Mouse (Mus musculus): ENCODE results near the gene Tbx3. TPM values are rescaled to one million over a fixed set of nuclear protein-coding genes. Genes with fewer than 3 reads are reported as not detected.

Tbx3 gene
- total RNA-seq, 2 experiments from 2014 or later = not detected

DNA sequence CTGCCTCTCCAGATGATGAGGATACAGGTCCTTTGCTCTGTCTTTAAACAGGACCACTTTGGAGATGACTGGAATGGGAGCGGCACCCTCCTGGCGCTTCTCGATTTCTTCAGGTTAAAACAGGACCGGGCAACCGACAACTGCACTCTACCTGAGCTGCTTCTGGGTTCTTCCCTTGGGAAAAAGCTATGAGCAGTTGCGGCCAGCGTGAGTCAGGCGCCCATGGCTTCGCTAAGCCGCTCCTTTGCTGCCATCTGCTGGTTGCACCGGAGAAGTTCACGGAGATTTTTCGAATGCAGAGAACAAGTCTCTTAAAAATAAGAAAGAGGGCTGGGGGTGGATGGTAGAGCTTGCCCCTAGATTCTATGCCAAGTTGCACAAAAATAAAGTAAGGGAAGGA, 20.6 kb downstream of the Tbx3 start:
- ATAC-seq (replicated peaks; ENCODE audit: low FRiP score, poor library complexity, severe bottlenecking) = no peak

DNA sequence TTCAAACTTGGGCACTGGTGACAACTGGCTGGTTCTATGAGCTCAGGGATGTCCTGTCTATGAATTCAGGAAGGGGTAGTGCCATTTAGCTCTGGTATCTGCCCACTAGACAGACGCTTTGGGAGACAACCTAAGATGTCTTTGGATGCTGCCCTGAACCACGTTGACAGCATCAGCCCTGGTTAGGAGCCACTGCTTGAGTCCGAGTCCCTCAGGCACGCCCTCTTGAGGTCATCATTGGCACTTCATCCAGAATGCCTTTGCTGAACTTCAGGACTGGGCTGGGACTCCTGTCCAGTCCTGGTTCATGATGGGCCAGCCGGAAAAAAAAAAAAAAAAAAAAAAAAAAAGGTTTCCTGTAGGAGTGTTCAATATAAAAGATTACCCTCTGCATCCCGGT, 22.0 kb downstream of the Tbx3 start:
- ATAC-seq (replicated peaks; ENCODE audit: low FRiP score, poor library complexity, severe bottlenecking) = no peak

DNA sequence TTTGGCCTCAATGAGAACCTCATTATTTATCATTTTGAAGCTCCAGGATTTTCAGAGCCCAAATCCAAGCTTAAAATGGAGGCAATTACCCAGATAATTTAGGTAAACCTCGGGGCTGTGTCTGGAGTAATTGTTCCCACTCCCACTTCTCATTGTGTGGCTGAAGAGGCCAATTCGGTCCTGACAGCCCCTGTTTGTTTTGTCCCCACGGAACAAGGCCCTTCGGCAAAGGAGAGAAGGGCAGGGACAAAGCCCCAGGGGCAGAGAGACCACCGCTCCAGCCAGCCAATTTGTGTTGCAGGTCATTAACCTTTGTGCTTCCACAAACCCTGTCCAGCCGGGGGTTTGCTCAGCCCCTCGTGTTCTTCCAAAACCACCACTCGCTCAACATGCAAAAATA, 24.4 kb downstream of the Tbx3 start:
- ATAC-seq (replicated peaks; ENCODE audit: low FRiP score, poor library complexity, severe bottlenecking) = no peak

DNA sequence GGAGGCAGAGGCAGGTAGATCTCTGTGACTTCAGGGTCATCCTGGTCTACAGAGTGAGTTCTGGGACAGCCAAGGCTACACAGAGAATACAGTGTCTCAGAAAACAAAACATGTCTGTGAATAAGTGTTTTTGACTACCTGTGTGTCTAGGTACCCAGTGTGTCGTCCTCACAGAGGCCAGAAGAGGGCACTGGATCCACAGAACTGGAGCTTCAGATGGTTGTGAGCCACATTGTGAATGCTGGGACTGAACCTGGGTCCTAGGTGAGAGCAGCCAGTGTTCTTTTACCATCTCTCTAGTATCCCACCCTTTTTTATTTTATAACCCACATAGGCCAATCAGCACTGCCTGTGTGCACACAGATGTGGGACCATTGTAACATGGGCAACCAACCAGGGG, 32.6 kb downstream of the Tbx3 start:
- no peak for ATAC-seq (replicated peaks; ENCODE audit: low FRiP score, poor library complexity, severe bottlenecking)

DNA sequence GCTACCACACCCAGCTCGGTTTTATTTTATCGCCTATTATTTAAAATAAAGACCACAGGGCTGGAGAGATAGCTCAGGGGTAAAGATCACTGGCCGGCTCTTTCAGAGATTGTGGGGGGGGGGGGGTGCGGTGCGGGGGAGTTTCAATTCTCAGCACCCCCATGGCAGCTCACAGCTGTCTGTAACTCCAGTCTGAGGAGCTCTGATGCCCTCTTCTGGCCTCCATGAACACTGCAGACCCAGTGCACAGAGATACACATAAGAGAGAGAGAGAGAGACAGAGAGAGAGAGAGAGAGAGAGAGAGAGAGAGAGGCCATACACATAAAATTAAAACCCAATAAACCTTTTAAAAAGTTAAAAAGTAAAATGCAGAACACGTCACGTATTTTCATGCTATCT, 34.4 kb downstream of the Tbx3 start:
- no peak for ATAC-seq (replicated peaks; ENCODE audit: low FRiP score, poor library complexity, severe bottlenecking)

DNA sequence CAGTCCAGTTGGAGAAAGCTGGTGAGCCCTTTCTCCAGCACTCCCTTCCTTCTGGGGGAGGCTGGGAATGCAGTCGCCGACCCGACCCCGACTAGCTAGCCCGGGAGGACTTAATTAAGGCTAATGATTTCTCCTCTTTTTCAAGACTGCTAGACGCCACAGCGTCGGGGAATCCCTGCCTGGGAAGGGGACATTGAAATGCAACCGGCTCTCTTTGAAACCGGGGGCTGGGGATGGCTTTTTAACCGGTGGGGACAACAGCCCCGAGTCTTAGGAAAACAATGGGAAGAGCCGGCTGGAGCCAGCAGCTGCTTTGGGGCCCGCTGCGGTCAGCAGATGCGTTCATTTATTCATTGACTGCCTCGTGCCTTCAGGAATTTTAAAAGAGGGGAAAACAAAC, 36.0 kb downstream of the Tbx3 start:
- no peak for ATAC-seq (replicated peaks; ENCODE audit: low FRiP score, poor library complexity, severe bottlenecking)

DNA sequence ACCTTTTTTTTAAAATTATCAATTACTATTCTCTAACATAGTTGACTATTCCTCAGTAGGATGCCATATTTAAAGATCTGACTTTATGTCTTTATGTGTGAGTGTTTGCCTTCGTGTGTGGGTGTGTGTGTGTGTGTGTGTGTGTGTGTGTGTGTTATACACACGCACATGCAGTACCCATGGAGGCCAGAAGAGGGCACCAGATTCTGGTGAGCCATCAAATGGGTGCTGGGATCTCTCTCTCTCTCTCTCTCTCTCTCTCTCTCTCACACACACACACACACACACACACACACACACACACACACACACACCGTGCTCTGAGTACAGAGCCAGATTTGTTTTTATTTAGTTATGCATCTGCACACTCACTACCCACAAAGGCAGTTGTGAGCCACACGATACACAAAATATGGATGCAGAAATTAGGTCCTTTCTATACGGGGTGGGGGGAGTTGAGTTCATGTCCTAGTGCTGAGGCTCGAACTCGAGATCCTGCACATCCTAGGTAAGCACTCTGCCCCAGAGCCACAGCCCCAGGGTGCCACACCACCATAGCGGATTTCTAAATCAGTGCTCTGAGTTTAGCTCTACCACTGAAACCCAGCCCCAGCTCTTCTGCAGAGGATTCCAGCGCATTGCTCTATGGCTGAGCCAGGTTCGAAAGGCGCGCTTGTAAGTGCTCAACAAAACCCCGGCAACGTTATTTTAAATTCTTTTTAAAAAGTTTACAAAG, 38.5 kb downstream of the Tbx3 start:
- no peak for ATAC-seq (replicated peaks; ENCODE audit: low FRiP score, poor library complexity, severe bottlenecking)

DNA sequence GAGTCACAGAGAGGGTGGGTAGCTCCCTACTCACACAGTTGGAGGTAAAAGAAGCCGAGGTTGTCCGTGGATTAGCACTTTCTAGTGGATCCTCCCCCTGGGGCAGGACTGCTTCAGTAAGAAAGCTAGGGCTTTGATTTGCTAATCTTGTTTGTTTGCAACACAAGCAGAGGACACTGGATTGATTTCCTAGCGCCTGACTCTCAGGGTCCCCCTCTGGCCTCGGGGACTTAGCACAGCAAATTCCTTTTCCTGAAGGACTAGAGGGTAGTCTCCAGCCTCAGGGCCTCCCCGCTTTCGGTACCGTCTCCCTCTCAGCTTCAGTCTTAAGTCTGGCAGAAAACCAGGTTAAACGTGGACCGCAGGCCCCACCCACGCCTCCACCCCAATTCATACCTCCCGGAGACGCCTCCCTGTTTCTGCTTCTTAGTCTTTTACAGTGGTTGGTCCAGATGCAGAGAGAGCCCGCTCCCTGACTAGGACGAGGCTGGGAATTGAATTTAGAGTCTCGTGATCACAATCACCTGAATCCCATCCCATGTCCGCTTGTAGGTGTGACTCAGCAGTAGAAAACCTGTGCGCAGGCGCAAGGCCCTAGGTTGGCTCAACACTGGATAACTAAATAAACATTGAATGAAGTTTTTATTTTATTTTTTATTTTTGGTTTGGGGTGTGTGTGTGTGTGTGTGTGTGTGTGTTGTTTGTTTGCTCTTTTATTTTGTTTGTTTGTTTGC, 39.5 kb downstream of the Tbx3 start:
- no peak for ATAC-seq (replicated peaks; ENCODE audit: low FRiP score, poor library complexity, severe bottlenecking)

DNA sequence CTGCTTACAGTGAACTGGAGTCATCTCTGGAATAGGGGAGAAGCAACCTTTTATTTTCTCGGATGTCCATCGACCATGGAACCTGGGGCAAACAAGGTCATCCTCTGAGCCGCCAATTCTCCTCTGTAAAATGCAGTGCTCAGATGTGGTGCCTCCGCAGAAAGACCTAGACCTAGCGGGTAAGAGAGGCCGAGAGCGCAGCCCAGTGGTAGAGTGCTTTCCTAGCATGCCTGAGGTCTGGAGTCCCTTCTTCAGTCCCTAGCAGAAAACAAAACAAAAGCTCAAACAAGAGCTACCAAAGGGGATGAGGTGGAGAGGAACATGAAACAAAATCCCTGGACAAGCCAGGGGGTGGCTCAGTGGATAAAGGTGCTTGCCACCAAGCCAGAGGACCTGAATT, 40.3 kb downstream of the Tbx3 start:
- ATAC-seq (replicated peaks; ENCODE audit: low FRiP score, poor library complexity, severe bottlenecking) = no peak

DNA sequence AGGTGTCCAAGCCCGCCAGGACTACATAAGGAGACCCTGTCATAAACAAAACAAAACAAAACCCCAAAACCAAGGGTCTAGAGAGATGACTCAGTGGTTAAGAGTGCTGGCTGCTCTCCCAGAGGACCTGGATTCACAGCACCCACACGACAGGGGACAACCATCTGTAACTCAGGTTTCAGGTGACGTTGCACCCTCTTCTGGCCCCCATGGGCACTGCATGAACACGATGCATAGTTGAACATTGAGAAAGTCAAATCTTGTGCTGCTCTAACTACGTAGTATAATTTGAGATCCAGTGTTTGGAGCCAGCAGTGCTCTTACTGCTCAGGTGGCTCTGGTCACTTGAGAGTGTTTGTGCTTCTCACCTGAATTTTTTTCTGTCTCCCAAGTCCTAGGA, 41.2 kb downstream of the Tbx3 start:
- no peak for ATAC-seq (replicated peaks; ENCODE audit: low FRiP score, poor library complexity, severe bottlenecking)

DNA sequence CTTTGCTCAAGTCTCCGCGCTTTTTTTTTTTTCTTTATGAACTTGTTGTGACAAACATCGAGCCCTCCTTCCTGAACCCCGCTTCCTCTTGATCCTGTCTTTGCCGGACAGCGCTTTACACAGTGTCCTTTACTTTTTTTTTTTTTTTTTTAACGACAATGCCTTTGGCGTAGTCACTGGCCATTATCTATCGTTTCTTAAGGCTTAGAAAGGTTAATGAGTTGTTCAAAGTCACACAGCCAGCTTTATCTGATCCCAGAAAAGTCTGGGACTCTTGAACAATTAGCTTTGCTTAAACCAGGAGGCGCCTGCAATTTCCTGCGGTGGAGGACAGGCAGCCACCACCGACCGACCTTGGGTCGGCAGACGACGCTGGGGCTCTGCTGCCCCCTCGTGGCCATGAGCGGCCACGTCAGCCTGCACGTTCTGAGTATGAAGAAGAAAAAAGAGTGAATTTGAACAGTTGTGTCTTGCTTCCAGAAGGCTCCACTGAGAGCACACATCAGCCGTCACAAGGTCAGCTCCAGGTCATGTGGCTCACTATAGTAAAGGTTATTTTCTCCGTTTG, 42.3 kb downstream of the Tbx3 start:
- no peak for ATAC-seq (replicated peaks; ENCODE audit: low FRiP score, poor library complexity, severe bottlenecking)

DNA sequence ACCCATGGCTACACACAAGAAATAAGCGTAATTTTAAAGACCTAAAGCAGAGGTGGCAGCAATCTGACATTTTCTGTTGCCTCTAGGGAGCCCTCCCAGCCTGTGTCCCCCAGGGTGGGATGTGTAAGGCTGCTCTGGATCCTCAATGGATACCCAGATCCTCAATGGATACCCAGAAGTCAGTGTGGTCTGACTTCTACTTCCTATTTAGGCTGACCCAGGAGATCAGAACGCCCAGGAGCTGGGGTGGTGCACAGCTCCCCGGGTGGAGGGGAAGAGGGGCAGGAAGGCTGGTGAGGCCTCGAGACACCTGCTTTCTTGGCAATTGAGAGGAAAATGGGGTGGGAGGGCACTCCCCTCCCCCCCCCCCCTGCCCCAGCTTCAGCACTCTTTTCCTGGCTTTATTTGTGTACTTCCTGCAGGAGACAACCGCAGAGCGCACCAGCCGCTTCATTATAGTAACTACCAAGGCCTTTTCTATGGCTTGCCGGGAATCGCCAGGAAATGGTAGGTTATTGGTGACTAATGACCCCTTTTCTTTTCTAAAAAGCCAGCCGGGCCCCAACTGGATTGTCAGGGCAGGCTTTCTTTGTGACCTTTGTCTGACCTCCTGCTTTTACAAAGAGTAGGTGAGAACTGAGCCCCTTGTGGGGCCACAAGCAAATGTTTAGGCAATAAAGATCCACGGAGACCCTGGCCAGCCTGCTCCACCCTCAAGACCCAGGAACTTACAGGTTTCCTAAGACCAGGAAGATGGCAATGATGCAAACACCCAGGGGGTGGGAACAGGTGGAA, 50.2 kb downstream of the Tbx3 start:
- ATAC-seq (replicated peaks; ENCODE audit: low FRiP score, poor library complexity, severe bottlenecking) = no peak

DNA sequence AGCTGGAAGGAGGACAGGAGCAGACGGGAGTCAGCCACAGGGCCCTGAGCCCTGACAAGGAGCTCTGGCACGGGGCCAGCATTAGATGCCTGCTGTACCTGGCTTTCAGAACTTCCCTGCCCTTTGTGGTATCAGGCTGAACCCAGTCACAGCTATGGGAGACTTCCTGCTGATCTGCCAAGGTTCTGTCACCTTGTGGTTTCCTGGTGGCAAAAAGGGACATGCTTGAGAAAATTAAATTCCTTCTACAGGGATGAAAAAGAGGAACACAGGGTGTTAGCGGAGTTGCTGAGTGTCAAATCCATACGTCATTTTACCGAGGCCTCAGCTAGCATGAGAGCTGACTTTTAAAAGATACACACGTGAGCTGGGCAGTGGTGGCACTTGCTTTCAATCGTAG, 62.5 kb downstream of the Tbx3 start:
- ATAC-seq (replicated peaks; ENCODE audit: low FRiP score, poor library complexity, severe bottlenecking) = no peak

Other genes with a start within 250 kb of the Tbx3 start
- not detected in 2 replicates for gene Tbx5, start 162.0 kb downstream of the Tbx3 start, total RNA-seq (2015; ENCODE audit: low replicate concordance)
- 0.17 TPM in 1 of 2 replicates, not detected in the other for gene Tbx5, start 162.0 kb downstream of the Tbx3 start, total RNA-seq (2017; ENCODE audit: low replicate concordance)

Measured in erythroblast, adult 5-6 weeks (primary cell).